Mouse (Mus musculus) R1 (cell line): ENCODE results near the gene Capn15.

Source experiments
- DNase-seq: peaks from one replicate; pipeline ENCODE4 v3.0.0-alpha.2; 2018; ENCODE audit warnings: low read depth, low spot score

The Capn15 gene

GRCm38 (mm10) chr17:25919786-25920642 is 65.6 kb downstream of the Capn15 start:
- DNase-seq, result peak; percentile 100

DNA sequence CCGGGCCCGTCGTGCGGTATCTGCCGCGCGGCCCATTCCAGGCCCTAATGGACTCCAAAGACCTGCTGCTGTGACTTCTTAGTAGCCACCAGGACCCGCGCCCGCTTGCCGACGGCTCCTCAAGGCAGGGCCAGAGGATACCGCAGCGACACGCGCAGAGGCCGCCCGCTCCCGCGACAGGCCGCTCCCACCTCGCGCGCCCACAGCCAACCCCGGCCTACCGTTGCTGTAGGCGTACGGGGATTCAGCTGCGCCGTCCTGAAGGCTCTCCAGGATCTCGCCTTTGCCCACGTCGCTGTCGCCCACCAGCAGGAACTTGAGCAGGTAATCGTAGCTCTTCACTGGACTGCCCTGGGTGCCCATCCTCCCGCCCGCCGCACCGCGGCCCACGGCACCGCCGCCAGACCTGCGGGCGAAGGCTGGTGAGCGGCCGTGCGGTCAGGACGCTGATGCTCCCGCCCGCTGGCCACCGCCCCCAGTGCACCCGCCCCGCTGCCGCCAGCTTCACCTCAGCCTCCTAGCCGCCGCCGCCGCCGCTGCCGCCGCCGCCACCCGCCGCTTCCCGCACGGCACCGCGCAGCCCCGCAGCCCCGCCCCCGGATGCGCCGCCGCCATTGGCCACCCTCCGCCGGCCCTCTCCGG is 66.3 kb downstream of the Capn15 start, which contains the start of gene Rab40c:
Gene Rab40c (minus strand): TSS at position 584 of the 642 bp plus-strand sequence.
- DNase-seq, result peak; percentile 61

DNA sequence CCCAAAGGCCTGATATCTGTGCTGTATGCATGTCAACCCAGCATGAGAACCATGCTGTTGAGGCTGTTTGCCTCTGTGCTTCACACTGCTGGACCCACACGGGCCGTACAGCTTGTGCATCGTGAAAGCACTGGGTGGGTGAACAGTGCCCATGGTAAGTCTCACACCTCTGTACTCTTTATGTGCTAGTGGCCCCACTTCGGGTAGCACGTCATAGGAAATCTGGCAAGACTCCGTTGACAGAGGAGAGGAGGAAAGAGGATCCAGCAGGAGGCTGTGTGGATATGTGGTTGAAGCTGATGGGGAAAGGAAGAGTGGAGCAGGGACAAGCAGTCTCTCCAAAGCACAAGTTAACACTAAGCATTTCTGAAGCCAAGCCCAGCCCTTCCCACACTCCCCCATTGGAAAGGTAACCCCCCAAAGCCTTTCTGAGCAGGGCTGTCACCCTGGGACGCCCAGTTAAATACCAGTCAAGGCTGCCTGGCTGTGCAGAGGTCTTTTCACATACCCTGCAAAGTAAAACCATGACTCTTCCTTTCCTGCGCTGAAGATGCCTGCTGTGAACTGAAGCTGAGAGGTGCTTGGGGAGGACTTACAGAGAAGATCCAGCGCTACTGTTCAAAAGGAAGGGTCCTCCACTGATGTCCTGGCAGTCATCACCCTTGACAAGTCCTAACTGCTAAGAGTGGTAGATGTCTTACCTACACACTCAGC is 67.4 kb downstream of the Capn15 start:
- no peak for DNase-seq

- no peak for DNase-seq
Observed at GRCm38 (mm10) chr17:25916931-25917647, 68.5 kb downstream of the Capn15 start.

- no peak for DNase-seq
Observed at GRCm38 (mm10) chr17:25914295-25914694, 71.3 kb downstream of the Capn15 start.

GRCm38 (mm10) chr17:25913877-25914275 is 71.7 kb downstream of the Capn15 start:
- no peak for DNase-seq

DNA sequence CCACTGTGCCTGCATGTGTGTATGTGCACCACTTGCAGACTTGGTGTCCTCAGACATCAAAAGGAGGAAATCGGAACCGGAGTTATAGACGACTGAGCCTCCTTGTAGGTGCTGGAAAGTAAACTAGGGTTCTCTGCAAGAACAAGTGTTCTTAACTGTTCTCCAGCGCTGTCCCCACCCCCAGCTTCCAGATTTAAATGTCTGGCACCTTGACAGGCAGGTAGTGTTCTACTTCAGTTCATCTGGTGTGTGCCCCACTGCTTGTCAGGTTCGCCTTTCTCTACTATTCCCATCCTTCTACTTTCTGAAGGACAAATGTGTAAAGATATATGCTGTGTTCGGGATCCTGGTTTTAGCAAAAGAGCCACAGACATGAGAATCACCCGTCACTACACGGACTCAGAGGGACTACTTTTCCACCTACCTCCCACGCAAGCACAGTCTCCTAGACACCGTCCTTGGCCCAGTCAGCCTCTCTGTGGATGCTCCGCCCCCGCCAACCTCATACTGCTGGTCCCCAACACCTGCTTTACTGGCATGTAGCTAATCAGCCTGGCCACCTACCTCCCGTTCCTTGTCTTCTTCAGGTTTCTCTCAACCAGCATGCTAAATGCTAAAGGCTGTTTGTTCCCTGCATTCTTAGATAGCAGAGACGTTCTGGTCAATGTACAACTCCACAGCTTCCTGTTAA is 72.3 kb downstream of the Capn15 start:
- DNase-seq, result peak; percentile 24

DNA sequence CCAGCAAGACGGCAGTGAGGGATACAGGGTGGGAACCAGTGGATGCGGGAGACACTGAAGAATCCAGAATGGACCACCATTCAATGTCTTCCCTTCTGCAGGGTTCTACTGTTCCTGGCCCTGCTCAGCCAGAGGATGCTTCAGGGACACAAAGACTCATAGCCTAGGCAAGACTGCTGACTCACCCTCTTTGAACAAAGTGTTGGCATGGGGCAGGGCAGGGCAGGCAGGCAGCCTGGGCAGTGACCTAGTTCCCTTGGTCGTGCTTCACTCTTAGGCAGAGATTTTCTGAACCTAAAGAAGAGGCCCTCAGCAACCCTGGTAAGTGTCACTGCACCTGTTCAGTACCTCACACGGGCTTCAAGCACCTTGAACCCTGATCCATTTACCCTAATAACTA is 73.8 kb downstream of the Capn15 start:
- no peak for DNase-seq
